9 mouse cellular contexts compared by ENCODE assay signal in the genomic region with DNA sequence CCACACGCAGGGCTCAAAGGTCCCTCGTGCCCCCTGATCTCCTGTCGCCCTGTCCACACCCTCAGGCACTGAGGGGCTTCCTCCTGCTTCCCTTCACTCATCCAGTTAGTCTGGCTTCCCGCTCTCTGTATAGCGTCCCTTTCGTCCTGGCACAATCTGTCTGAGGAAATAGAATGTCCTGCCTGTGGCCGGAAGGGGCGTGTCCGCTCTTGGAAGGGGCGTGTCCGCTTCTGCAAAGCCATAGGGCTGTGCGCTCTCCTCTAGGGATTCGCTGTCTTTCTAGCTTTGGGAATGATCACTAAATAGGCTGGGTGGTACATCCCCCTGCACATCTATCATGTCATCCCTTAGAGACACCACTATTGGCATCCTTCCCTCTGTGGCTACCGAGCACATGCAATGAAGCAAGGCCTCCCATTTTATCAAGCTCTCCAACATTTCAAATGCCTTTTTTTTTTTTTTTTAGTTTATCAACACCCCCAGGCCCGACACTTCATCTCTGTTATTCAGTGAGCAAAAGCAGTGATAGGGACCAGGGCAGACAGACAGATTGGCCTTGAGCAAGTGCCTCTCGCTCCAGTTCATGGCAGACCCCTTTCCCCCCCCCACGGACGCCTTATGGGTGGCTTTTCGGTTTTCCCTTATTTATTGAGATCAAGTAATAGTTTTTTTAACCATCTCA. TPM values are rescaled to one million over a fixed set of nuclear protein-coding genes. Genes with fewer than 3 reads are reported as not detected.
DNase-seq lines count a peak whose midpoint lies in the region; ATAC-seq lines count a peak whose summit lies in the region.
"Had no signal": no experiment of that assay in that cellular context is flagged by ENCODE, and none has a peak within 500 bp of the region (broad histone marks: within the 10 kb centered on the region; RNA-seq: fewer than 3 reads in every experiment).

No protein-coding gene starts in this region.

- H3K4me1 ChIP-seq in kidney, embryonic 14.5 days (ENCODE audit: control insufficient read depth, insufficient read depth, low read length): no peaks in the 10 kb centered on the region
- H3K4me1 ChIP-seq in hindbrain, embryonic 10.5 days (replicated peaks): peaks cover 30% of the 10 kb centered on the region

- ATAC-seq in kidney, embryonic 14.5 days (ENCODE audit: low FRiP score, low TSS enrichment): 0 out of 2 replicates have a peak, but pooled peaks have one; percentile 43

- 58% methylated on average over 19 of the region's 19 CpGs for WGBS in kidney, embryonic 14.5 days
- WGBS in hindbrain, embryonic 10.5 days: 50% methylated on average over 19 of the region's 19 CpGs

- H3K9me3 ChIP-seq in kidney, embryonic 14.5 days (ENCODE audit: control insufficient read depth, low read length): no peaks in the 10 kb centered on the region
- no peaks in the 10 kb centered on the region for H3K9me3 ChIP-seq in hindbrain, embryonic 10.5 days

- no peaks in the 10 kb centered on the region for H3K27me3 ChIP-seq in kidney, embryonic 14.5 days (ENCODE audit: control insufficient read depth, insufficient read depth, low read length)
- 0 out of 2 replicates have a peak, but pooled peaks cover 10% of the 10 kb centered on the region for H3K27me3 ChIP-seq in hindbrain, embryonic 10.5 days (ENCODE audit: insufficient read depth, poor library complexity, severe bottlenecking)

- no peak for DNase-seq in kidney, adult 18-20 months
- peak; percentile 82 for DNase-seq in R1 (ENCODE audit: low read depth, low spot score)
- DNase-seq in hindbrain, embryonic 10.5 days (ENCODE audit: low spot score): peak; percentile 38
- peak; percentile 75 for DNase-seq in lung, postnatal 10 days
- DNase-seq in Muller cell, postnatal 12 days (ENCODE audit: inconsistent ontology term): no peak
- DNase-seq in left cerebral cortex, postnatal 4 days: no peak
- no peak for DNase-seq in gastrocnemius, adult 18-20 months (ENCODE audit: low spot score)

- intact Hi-C loops in left cerebral cortex, postnatal 4 days (cut with DNase I): no loop called here

- no peaks in the 10 kb centered on the region for H3K36me3 ChIP-seq in kidney, embryonic 14.5 days (ENCODE audit: control insufficient read depth, insufficient read depth, low read length)
- no peaks in the 10 kb centered on the region for H3K36me3 ChIP-seq in hindbrain, embryonic 10.5 days

- no peak overlapping the region for H3K27ac ChIP-seq in kidney, embryonic 14.5 days (ENCODE audit: low read depth, low read length)
- H3K27ac ChIP-seq in hindbrain, embryonic 10.5 days: 0 out of 2 replicates have a peak overlapping the region, but pooled peaks have one; percentile 29
- H3K27ac ChIP-seq: macrophage had no signal

- no peak overlapping the region for H3K9ac ChIP-seq in kidney, embryonic 14.5 days (ENCODE audit: low read depth, low read length)

- H3K4me2 ChIP-seq in kidney, embryonic 14.5 days (replicated peaks; ENCODE audit: low read depth, low read length): no peak overlapping the region

- H3K4me3 ChIP-seq in kidney, embryonic 14.5 days (ENCODE audit: low read length): no peak overlapping the region
- H3K4me3 ChIP-seq in hindbrain, embryonic 10.5 days: peak overlapping the region; percentile 23

RNA-seq across cellular contexts. Expression of gene Plekhs1, which starts 13.6 kb away (rescaled TPM):
- 0.94 and 1.2 TPM in 2 replicates for polyA plus RNA-seq in kidney, embryonic 14.5 days (2014; fragmentation: Nextera tagmentation; extraction: Ambion mirVana)
- polyA plus RNA-seq in hindbrain, embryonic 10.5 days (2016; fragmentation: Nextera tagmentation; extraction: Ambion mirVana): 0.07 TPM in 1 of 2 replicates, not detected in the other
- total RNA-seq in left cerebral cortex, postnatal 4 days (2021): under 1 TPM; 0.48 to 0.50 TPM
- total RNA-seq in gastrocnemius, adult 18-20 months (2021): not detected
- polyA plus RNA-seq: macrophage had no signal

Comparison
In these comparisons a context has a peak if more than half of its experiments do, and no peak if none do; other contexts are left out.
1. DNase-seq: peak in R1 (single experiment), hindbrain, embryonic 10.5 days (single experiment) and lung, postnatal 10 days (single experiment); none in kidney, adult 18-20 months (single experiment), Muller cell, postnatal 12 days (single experiment), left cerebral cortex, postnatal 4 days (single experiment) and gastrocnemius, adult 18-20 months (single experiment).